Mouse (Mus musculus) heart, postnatal 14 days (tissue): Measurements from ENCODE around the gene Ppp1r1a. TPM values are rescaled to one million over a fixed set of nuclear protein-coding genes. Genes with fewer than 3 reads are reported as not detected.

ENCODE experiments used
- total RNA-seq, 2 experiments: library from RNA; stranded (reverse); gene quantifications; 2 replicates each; pipeline ENCODE4 v1.2.3; 2021

Ppp1r1a gene
- total RNA-seq, 2 experiments from 2014 or later = 9.6 to 10.8 TPM

Other genes with a start within 250 kb of the Ppp1r1a start
- gene Gpr84, start 227.4 kb downstream of the Ppp1r1a start, total RNA-seq = not detected
- gene Zfp385a, start 197.9 kb downstream of the Ppp1r1a start, total RNA-seq = 10 to 100 TPM; 16.6 to 18.4 TPM
- gene Itga5, start 171.2 kb downstream of the Ppp1r1a start, total RNA-seq = 10 to 100 TPM; 61.1 to 70.4 TPM
- gene Gtsf1, start 107.5 kb downstream of the Ppp1r1a start, total RNA-seq = under 1 TPM in 1 of 2 experiments, not detected in 1; 0.34 TPM
- gene Gtsf2, start 89.5 kb downstream of the Ppp1r1a start, total RNA-seq = not detected
- gene Nckap1l, start 84.2 kb downstream of the Ppp1r1a start, total RNA-seq = 1 to 10 TPM; 4.4 to 6.7 TPM
- gene Pde1b, start 35.0 kb downstream of the Ppp1r1a start, total RNA-seq = 1 to 10 TPM; 2.0 TPM
- not detected for gene Glycam1, start 27.1 kb upstream of the Ppp1r1a start, total RNA-seq
- gene Mucl1, start 217.5 kb upstream of the Ppp1r1a start, total RNA-seq = not detected